Mouse (Mus musculus): ENCODE results near the gene Ereg. TPM values are rescaled to one million over a fixed set of nuclear protein-coding genes. Genes with fewer than 3 reads are reported as not detected.

The Ereg gene
- polyA plus RNA-seq, 1 experiment from 2014 or later: not detected

DNA sequence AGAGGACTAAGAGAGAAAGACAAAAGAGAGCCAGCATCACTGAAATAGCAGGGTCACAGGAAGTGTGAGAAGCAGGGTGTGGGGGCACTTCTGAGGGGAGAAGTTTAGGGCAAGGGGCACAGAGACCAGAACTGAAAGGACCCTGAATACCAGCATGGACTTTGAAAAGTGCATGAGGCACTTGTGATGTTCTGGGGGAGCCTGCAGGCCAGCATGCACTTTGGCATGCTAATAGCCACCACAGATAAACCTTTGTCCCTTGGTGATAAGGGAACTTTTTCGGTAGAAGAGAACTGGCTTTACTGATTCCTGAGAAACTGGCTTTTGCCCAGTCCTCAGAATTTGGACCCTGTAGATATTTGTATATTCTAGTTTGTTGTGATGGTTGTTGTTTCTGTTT lies 60.5 kb downstream of the Ereg start:
- Histone ChIP-seq H3K9ac (replicated peaks; ENCODE audit: low read length) (no peak overlapping the region), H3K36me3 (ENCODE audit: insufficient read depth, low read length) (no peaks in the 10 kb centered on the region), H3K4me1 (ENCODE audit: insufficient read depth, low read length) (peaks cover 6% of the 10 kb centered on the region; the same call in 1 of the 2 replicates), H3K27me3 (ENCODE audit: insufficient read depth, low read length) (peaks cover 4% of the 10 kb centered on the region; the same call in 1 of the 2 replicates), H3K4me3 (ENCODE audit: low read length) (no peak overlapping the region), H3K27ac (ENCODE audit: low read length) (no peak overlapping the region), H3K4me2 (replicated peaks; ENCODE audit: low read depth, low read length) (no peak overlapping the region), H3K9me3 (ENCODE audit: low read length) (no peaks in the 10 kb centered on the region)
- 41% methylated on average over 1 of the region's 1 CpGs for WGBS
- no peak for ATAC-seq (ENCODE audit: low FRiP score, low TSS enrichment)

DNA sequence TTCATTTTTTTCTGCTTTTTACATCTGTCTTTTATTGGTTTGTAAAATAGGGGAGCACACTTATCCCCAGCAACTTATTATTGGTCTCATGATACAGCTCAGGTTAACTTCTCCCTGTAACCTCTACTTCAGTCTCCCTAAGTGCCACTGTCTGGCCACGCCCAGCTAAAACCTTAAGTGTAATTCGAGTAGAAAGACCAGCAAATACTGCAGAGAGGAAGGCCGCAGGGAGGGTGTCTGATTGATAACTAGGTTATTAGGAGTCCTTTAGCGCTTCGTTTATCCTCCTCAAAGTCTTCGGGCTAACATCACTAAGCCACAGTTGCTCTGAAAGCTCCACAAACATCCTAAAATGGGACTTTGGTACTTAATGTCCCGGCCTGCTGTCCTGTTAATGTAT lies 64.5 kb downstream of the Ereg start:
- Histone ChIP-seq H3K9me3 (ENCODE audit: low read length) (no peaks in the 10 kb centered on the region), H3K27ac (ENCODE audit: low read length) (no peak overlapping the region), H3K27me3 (ENCODE audit: insufficient read depth, low read length) (peaks cover 21% of the 10 kb centered on the region), H3K9ac (replicated peaks; ENCODE audit: low read length) (peak overlapping the region; percentile 37), H3K4me1 (ENCODE audit: insufficient read depth, low read length) (peaks cover 6% of the 10 kb centered on the region; the same call in 1 of the 2 replicates), H3K36me3 (ENCODE audit: insufficient read depth, low read length) (no peaks in the 10 kb centered on the region), H3K4me2 (replicated peaks; ENCODE audit: low read depth, low read length) (peak overlapping the region; percentile 80), H3K4me3 (ENCODE audit: low read length) (peak overlapping the region; percentile 48)
- 2% methylated on average over 7 of the region's 7 CpGs for WGBS
- ATAC-seq (ENCODE audit: low FRiP score, low TSS enrichment): peak; percentile 41; the same call in 1 of the 2 replicates

DNA sequence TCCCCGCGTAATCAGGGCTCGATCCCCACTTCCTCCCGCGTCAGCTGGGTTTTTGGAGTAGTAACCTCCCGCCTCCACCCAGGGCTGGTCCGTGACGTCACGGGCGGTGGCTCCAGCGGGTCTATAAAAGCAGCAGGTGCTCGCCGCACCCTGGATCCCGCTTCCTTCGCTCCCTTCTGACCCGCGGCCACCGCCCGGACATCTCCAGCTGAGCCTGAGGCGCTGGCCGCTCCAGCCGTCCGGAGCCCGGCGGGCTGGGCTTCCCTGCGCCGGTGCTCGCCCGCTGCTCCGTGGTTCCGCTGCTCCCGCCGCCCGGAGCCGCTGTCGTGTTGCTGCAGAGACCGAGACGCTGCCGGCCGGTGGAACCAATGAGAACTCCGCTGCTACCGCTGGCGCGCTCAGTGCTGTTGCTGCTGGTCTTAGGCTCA lies 65.0 kb downstream of the Ereg start, which contains the start of gene Areg:
TSS of gene Areg (plus strand) at position 154 of the 428 bp plus-strand sequence.
- Histone ChIP-seq H3K4me3 (ENCODE audit: low read length) (peak within 1 kb of the TSS; percentile 48), H3K36me3 (ENCODE audit: insufficient read depth, low read length) (no peaks in the 10 kb centered on the region), H3K27me3 (ENCODE audit: insufficient read depth, low read length) (peaks cover 21% of the 10 kb centered on the region), H3K27ac (ENCODE audit: low read length) (no peak within 1 kb of the TSS), H3K9me3 (ENCODE audit: low read length) (no peaks in the 10 kb centered on the region), H3K4me2 (replicated peaks; ENCODE audit: low read depth, low read length) (peak within 1 kb of the TSS; percentile 80), H3K9ac (replicated peaks; ENCODE audit: low read length) (peak within 1 kb of the TSS; percentile 37), H3K4me1 (ENCODE audit: insufficient read depth, low read length) (peaks cover 6% of the 10 kb centered on the region; the same call in 1 of the 2 replicates)
- 0% methylated on average over 44 of the region's 44 CpGs for WGBS
- ATAC-seq (ENCODE audit: low FRiP score, low TSS enrichment): peak; percentile 88

- no peak for ATAC-seq (ENCODE audit: low FRiP score, low TSS enrichment)
- no peaks in the 10 kb centered on the region for H3K9me3 ChIP-seq (ENCODE audit: low read length)
- no peaks in the 10 kb centered on the region for H3K36me3 ChIP-seq (ENCODE audit: insufficient read depth, low read length)
- H3K4me2 ChIP-seq (replicated peaks; ENCODE audit: low read depth, low read length): no peak overlapping the region
- H3K4me3 ChIP-seq (ENCODE audit: low read length): no peak overlapping the region
- H3K27ac ChIP-seq (ENCODE audit: low read length): no peak overlapping the region
- 51% methylated on average over 13 of the region's 13 CpGs for WGBS
- H3K27me3 ChIP-seq (ENCODE audit: insufficient read depth, low read length): peaks cover 21% of the 10 kb centered on the region
- peaks cover 6% of the 10 kb centered on the region; the same call in 1 of the 2 replicates for H3K4me1 ChIP-seq (ENCODE audit: insufficient read depth, low read length)
- H3K9ac ChIP-seq (replicated peaks; ENCODE audit: low read length): no peak overlapping the region
These were observed 66.5 kb downstream of the Ereg start for GRCm38 (mm10) chr5:91140896-91141448.

Other genes starting within 250 kb of the Ereg start
- 0.75 and 1.5 TPM in 2 replicates for gene Cxcl1, start 183.4 kb upstream of the Ereg start, polyA plus RNA-seq (2015; fragmentation: Nextera tagmentation; extraction: Ambion mirVana)
- gene Cxcl2, start 170.8 kb upstream of the Ereg start, polyA plus RNA-seq (2015; fragmentation: Nextera tagmentation; extraction: Ambion mirVana): 0.10 TPM in 1 of 2 replicates, not detected in the other
- 40.0 and 41.5 TPM in 2 replicates for gene Mthfd2l, start 143.5 kb upstream of the Ereg start, polyA plus RNA-seq (2015; fragmentation: Nextera tagmentation; extraction: Ambion mirVana)
- 0.09 and 0.11 TPM in 2 replicates for gene Epgn, start 47.2 kb upstream of the Ereg start, polyA plus RNA-seq (2015; fragmentation: Nextera tagmentation; extraction: Ambion mirVana)
- gene Areg, start 65.0 kb downstream of the Ereg start, polyA plus RNA-seq (2015; fragmentation: Nextera tagmentation; extraction: Ambion mirVana): 0.19 and 0.39 TPM in 2 replicates